Mouse (Mus musculus) thymus, postnatal 10 days (tissue): ENCODE measurements around the gene Ppm1j.
A peak's percentile ranks its signal among the peaks of the same experiment; 100 is the strongest.
"Not testable (repeated sequence)": the region's sequence is repeated elsewhere in the genome, so short reads cannot be mapped to it uniquely, and the experiment has no call there.

Experiments used
- DNase-seq, 2 experiments: peaks; one replicate each; pipeline ENCODE4 v3.0.0; 2021; ENCODE audit warnings: low spot score in 2 of 2

The Ppm1j gene

DNA sequence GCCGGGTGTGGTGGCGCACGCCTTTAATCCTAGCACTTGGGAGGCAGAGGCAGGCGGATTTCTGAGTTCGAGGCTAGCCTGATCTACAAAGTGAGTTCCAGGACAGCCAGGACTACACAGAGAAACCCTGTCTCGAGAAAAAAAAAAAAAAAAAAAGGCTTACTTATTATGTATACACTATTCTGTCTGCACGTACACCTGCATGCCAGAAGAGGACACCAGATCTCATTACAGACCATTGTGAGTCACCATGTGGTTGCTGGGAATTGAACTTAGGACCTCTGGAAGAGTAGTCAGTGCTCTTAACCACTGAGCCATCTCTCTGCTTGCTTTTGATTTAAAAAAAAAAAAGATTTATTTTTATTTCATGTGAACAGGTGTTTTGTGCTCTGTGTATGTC lies 32.4 kb downstream of the Ppm1j start:
- DNase-seq, result not testable (repeated sequence)

DNA sequence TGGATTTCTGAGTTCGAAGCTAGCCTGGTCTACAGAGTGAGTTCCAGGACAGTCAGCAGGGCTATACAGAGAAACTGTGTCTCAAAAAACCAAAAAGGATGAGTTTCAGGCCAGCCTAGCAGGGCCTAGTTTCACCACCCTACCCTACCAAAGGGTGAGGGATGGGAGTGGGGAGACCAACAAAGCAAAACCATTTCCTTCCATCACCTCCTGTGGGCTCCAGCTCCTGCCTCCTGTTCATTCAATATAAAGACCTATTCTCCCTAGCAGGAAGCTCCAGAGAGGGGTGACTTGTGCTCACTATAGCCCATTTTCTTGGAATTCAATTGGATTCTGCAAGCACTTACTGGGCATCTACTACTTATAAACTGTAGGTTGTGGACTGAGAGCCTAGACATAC lies 33.9 kb downstream of the Ppm1j start:
- no peak for DNase-seq

DNA sequence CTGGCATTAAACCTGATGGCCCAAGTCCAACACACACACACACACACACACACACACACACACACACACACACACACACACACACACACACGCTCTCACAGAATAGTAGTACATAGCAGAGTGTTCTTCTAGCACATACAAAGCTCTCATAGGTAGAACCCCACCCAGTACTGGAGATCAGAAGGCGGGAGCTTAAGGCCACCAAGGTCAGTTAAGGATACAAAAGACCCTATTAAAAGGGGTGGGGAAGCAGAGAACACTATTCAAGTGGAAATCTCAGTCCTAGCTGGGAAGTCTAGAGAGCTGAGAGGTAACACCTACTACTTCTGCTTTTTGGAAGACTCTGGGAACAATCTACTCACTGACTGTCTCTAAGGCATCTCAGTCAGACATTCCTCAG lies 34.5 kb downstream of the Ppm1j start:
- no peak for DNase-seq

DNA sequence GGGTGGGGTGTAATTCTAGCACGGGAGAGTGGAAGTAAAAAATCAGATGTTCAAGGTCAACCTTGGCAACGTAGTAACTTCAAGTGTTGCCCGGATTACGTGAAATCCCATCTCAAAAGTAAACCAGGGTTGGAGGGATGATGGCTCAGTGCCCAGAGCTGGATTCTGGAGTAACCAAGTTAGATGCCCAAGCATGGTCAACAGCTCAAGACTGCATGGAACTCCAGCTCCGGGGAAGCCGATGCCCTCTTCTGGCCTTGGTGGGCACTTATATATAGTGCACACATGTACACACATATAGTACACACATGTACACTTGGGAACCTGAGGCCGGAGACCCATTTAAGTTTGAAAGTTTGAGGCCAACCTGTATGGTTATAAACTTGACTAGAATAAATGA lies 35.3 kb downstream of the Ppm1j start:
- no peak for DNase-seq

DNA sequence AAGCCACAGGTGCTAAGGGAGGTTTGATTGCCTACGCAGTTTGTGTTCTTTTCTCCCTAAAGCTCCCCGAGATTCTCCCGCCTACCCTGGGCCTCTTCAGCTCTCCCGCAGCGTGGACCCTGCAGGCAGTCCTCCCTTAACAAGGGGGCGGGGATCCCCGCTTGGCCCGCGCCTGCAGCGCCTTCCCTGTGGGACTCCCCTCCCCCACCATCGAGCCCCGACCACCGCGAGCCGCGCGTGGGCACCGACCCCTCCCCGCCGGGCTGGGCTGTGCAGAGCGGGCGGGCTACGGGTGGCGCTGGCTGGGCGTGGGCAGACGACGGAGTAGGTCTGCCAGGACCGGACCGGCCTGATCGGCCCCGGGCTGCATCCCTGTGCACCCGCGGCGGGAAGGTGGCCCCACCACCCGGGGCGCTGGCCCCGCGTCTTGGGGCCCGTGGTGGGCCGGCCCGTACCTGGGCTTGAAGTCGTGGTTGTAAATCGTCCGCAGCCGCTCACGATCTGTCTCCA lies 36.7 kb downstream of the Ppm1j start:
- peak; percentile 45 to 60 for DNase-seq

DNA sequence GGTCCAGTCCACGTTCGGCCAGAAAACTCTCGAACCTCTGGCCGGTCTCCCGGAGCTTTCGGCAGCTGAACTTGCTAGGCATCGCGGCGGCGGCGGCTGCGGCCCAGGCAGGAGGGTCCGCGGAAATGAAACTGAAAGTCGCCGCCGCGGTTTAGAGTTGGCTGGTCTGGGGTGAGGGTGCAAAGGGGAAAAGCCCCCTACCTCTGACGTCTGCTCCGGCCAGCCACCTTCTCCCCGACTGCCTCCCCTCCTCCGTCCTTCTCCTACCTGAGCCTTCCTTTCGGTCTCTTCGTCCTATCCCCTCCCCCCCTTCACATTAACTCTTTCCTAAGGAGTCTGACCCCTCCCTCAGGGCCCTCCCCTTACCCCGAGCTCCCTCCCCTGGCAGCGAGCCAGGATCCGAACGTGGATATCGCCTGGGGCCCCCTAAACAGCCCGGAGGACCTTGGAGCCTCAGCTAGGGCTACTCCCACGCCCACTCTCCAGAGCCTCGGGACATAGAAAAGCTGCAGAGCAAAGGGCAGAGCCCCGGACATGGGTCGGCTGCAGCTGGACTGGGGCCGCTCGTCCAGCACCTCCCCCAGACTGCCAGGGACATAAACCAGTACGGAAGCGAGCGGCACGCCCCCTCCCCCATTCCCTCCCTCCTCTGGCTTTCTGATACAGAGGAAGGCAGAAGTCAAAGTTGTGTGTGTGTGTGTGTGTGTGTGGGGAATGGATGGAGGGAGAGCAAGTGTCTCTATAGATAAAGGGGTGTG lies 37.3 kb downstream of the Ppm1j start, which contains the start of gene Mov10:
TSS of gene Mov10 (minus strand) at position 573 of the 758 bp plus-strand sequence.
- peak; percentile 46 to 73 for DNase-seq

DNA sequence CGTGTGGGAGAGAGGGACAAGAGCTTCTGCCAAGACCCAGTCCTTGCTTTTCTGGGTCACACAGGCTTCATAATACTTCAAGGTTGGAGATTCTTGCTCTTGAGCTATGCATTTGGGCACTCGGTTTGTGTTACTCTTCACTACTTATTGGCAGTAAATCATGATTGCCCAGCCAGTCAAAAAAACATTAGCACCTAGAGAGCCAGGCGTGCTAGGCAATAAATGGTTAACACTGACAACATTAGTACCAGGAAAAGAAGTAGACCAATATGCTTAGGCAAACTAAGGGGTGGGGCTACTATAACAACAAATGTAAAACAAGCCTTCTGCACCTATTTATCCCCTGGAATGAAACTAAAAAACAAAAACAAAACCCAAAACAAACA lies 37.9 kb downstream of the Ppm1j start:
- no peak for DNase-seq

DNA sequence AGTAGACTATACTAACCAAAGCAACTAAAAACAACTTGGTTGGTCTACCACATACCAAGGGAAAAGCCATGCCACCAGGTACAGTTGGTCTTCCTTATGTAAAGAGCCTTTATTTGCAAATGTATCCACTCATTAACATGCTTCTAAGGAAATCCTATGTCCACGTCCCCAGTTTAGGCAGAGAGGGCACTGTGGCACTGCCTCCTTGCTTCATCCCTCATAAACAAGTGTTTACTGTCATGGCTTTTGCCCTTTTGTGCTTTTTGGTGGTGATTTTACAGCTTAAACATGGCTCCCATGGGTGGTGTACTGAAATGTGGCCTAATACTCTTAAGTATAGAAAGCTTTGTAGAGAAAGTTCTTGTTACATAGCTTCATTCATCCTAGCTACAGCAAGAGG lies 39.6 kb downstream of the Ppm1j start:
- DNase-seq, result no peak

DNA sequence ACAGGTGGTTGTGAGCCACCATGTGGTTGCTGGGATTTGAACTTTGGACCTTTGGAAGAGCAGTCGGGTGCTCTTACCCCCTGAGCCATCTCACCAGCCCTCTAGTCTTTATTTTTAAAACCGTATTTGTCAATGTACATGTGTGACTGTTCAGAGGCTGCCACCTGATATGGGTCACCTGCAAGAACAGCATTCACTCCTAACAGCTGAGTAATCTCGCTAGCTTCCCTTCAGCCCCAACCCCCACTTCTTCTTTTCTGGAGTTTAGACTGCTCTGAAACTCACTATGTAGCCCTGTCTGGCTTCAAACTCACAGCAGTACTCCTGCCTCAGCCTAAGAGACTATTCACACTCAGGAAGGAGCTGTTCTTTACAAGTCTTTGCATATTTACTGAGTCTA lies 41.6 kb downstream of the Ppm1j start:
- DNase-seq, result no peak
